Mouse (Mus musculus): Measurements from ENCODE around the gene Erbb2.

Erbb2 gene

GRCm38 (mm10) chr11:98481231-98481630 lies 69.0 kb downstream of the Erbb2 start:
- DNase-seq (ENCODE audit: low spot score) = no peak

- no peak for DNase-seq (ENCODE audit: low spot score)
These were observed 69.8 kb downstream of the Erbb2 start for GRCm38 (mm10) chr11:98482067-98482466.

GRCm38 (mm10) chr11:98485749-98486148 lies 73.5 kb downstream of the Erbb2 start:
- no peak for DNase-seq (ENCODE audit: low spot score)
